Mouse (Mus musculus): Measurements from ENCODE around the gene Prune1. TPM values are rescaled to one million over a fixed set of nuclear protein-coding genes. Genes with fewer than 3 reads are reported as not detected.

Gene Prune1
- polyA plus RNA-seq, 1 experiment from 2014 or later: 21.2 TPM

GRCm38 (mm10) chr3:95256931-95257330, 24.9 kb downstream of the Prune1 start:
- ATAC-seq (ENCODE audit: insufficient read depth, low FRiP score): no peak
- H3K4me1 ChIP-seq (ENCODE audit: control insufficient read depth, insufficient read depth, low read length): no peaks in the 10 kb centered on the region
- no peaks in the 10 kb centered on the region for H3K27me3 ChIP-seq (ENCODE audit: control insufficient read depth, insufficient read depth, low read length)
- H3K36me3 ChIP-seq (ENCODE audit: control insufficient read depth, insufficient read depth, low read length): peaks cover 14% of the 10 kb centered on the region; the same call in 1 of the 2 replicates
- no peak overlapping the region for H3K4me3 ChIP-seq (replicated peaks; ENCODE audit: low read length)
- H3K9me3 ChIP-seq (replicated peaks; ENCODE audit: control insufficient read depth, low read length): no peaks in the 10 kb centered on the region
- H3K4me2 ChIP-seq (ENCODE audit: low read depth, low read length): no peak overlapping the region
- 85% methylated on average over 5 of the region's 5 CpGs for WGBS
- no peak overlapping the region for H3K9ac ChIP-seq (ENCODE audit: low read length)
- H3K27ac ChIP-seq (ENCODE audit: low read length): no peak overlapping the region

- Histone ChIP-seq H3K9ac (ENCODE audit: low read length) (peak within 1 kb of the TSS; percentile 58), H3K36me3 (ENCODE audit: control insufficient read depth, insufficient read depth, low read length) (peaks cover under 1% of the 10 kb centered on the region; the same call in 1 of the 2 replicates), H3K27ac (ENCODE audit: low read length) (peak within 1 kb of the TSS; percentile 77), H3K9me3 (replicated peaks; ENCODE audit: control insufficient read depth, low read length) (no peaks in the 10 kb centered on the region), H3K4me2 (ENCODE audit: low read depth, low read length) (peak within 1 kb of the TSS; percentile 34), H3K4me3 (replicated peaks; ENCODE audit: low read length) (peak within 1 kb of the TSS; percentile 32), H3K27me3 (ENCODE audit: control insufficient read depth, insufficient read depth, low read length) (no peaks in the 10 kb centered on the region), H3K4me1 (ENCODE audit: control insufficient read depth, insufficient read depth, low read length) (no peaks in the 10 kb centered on the region)
- WGBS: 41% methylated on average over 7 of the region's 7 CpGs
- peak; percentile 71; the same call in 1 of the 2 replicates for ATAC-seq (ENCODE audit: insufficient read depth, low FRiP score)
Measured at GRCm38 (mm10) chr3:95250783-95251424, 31.0 kb downstream of the Prune1 start, which contains the start of gene Bnipl. TSS of gene Bnipl (minus strand) at chr3:95251193.

GRCm38 (mm10) chr3:95250361-95250760, 31.5 kb downstream of the Prune1 start:
- peak overlapping the region; percentile 77 for H3K27ac ChIP-seq (ENCODE audit: low read length)
- no peaks in the 10 kb centered on the region for H3K36me3 ChIP-seq (ENCODE audit: control insufficient read depth, insufficient read depth, low read length)
- WGBS: 76% methylated on average over 5 of the region's 5 CpGs
- 0 out of 2 replicates have a peak, but pooled peaks have one; percentile 13 for ATAC-seq (ENCODE audit: insufficient read depth, low FRiP score)
- no peaks in the 10 kb centered on the region for H3K4me1 ChIP-seq (ENCODE audit: control insufficient read depth, insufficient read depth, low read length)
- peak overlapping the region; percentile 34 for H3K4me2 ChIP-seq (ENCODE audit: low read depth, low read length)
- no peaks in the 10 kb centered on the region for H3K9me3 ChIP-seq (replicated peaks; ENCODE audit: control insufficient read depth, low read length)
- H3K4me3 ChIP-seq (replicated peaks; ENCODE audit: low read length): peak overlapping the region; percentile 32
- H3K27me3 ChIP-seq (ENCODE audit: control insufficient read depth, insufficient read depth, low read length): no peaks in the 10 kb centered on the region
- peak overlapping the region; percentile 58 for H3K9ac ChIP-seq (ENCODE audit: low read length)

GRCm38 (mm10) chr3:95247660-95248336, 34.1 kb downstream of the Prune1 start:
- no peak overlapping the region for H3K4me3 ChIP-seq (replicated peaks; ENCODE audit: low read length)
- no peak overlapping the region for H3K4me2 ChIP-seq (ENCODE audit: low read depth, low read length)
- no peaks in the 10 kb centered on the region for H3K9me3 ChIP-seq (replicated peaks; ENCODE audit: control insufficient read depth, low read length)
- no peaks in the 10 kb centered on the region for H3K27me3 ChIP-seq (ENCODE audit: control insufficient read depth, insufficient read depth, low read length)
- H3K4me1 ChIP-seq (ENCODE audit: control insufficient read depth, insufficient read depth, low read length): no peaks in the 10 kb centered on the region
- no peaks in the 10 kb centered on the region for H3K36me3 ChIP-seq (ENCODE audit: control insufficient read depth, insufficient read depth, low read length)
- WGBS: 59% methylated on average over 1 of the region's 1 CpGs
- no peak overlapping the region for H3K27ac ChIP-seq (ENCODE audit: low read length)
- ATAC-seq (ENCODE audit: insufficient read depth, low FRiP score): no peak
- H3K9ac ChIP-seq (ENCODE audit: low read length): no peak overlapping the region

- no peak overlapping the region for H3K4me3 ChIP-seq (replicated peaks; ENCODE audit: low read length)
- no peak for ATAC-seq (ENCODE audit: insufficient read depth, low FRiP score)
- no peak overlapping the region for H3K27ac ChIP-seq (ENCODE audit: low read length)
- H3K4me1 ChIP-seq (ENCODE audit: control insufficient read depth, insufficient read depth, low read length): no peaks in the 10 kb centered on the region
- no peaks in the 10 kb centered on the region for H3K27me3 ChIP-seq (ENCODE audit: control insufficient read depth, insufficient read depth, low read length)
- no peaks in the 10 kb centered on the region for H3K36me3 ChIP-seq (ENCODE audit: control insufficient read depth, insufficient read depth, low read length)
- no peak overlapping the region for H3K9ac ChIP-seq (ENCODE audit: low read length)
- H3K4me2 ChIP-seq (ENCODE audit: low read depth, low read length): no peak overlapping the region
- 75% methylated on average over 5 of the region's 5 CpGs for WGBS
- no peaks in the 10 kb centered on the region for H3K9me3 ChIP-seq (replicated peaks; ENCODE audit: control insufficient read depth, low read length)
Measured at GRCm38 (mm10) chr3:95246465-95247231, 35.2 kb downstream of the Prune1 start.

- Histone ChIP-seq H3K27me3 (ENCODE audit: control insufficient read depth, insufficient read depth, low read length) (no peaks in the 10 kb centered on the region), H3K9ac (ENCODE audit: low read length) (no peak overlapping the region), H3K4me1 (ENCODE audit: control insufficient read depth, insufficient read depth, low read length) (no peaks in the 10 kb centered on the region), H3K4me2 (ENCODE audit: low read depth, low read length) (no peak overlapping the region), H3K27ac (ENCODE audit: low read length) (no peak overlapping the region), H3K4me3 (replicated peaks; ENCODE audit: low read length) (no peak overlapping the region), H3K9me3 (replicated peaks; ENCODE audit: control insufficient read depth, low read length) (no peaks in the 10 kb centered on the region), H3K36me3 (ENCODE audit: control insufficient read depth, insufficient read depth, low read length) (0 out of 2 replicates have a peak, but pooled peaks cover 4% of the 10 kb centered on the region)
- 76% methylated on average over 2 of the region's 2 CpGs for WGBS
- no peak for ATAC-seq (ENCODE audit: insufficient read depth, low FRiP score)
Measured at GRCm38 (mm10) chr3:95243086-95243485, 38.8 kb downstream of the Prune1 start.

GRCm38 (mm10) chr3:95241498-95241897, 40.4 kb downstream of the Prune1 start, which contains the start of gene Gm128:
TSS of gene Gm128 (minus strand) at chr3:95241598.
- WGBS: 81% methylated on average over 7 of the region's 7 CpGs
- Histone ChIP-seq H3K9me3 (replicated peaks; ENCODE audit: control insufficient read depth, low read length) (no peaks in the 10 kb centered on the region), H3K4me1 (ENCODE audit: control insufficient read depth, insufficient read depth, low read length) (no peaks in the 10 kb centered on the region), H3K9ac (ENCODE audit: low read length) (no peak within 1 kb of the TSS), H3K27ac (ENCODE audit: low read length) (no peak within 1 kb of the TSS), H3K27me3 (ENCODE audit: control insufficient read depth, insufficient read depth, low read length) (no peaks in the 10 kb centered on the region), H3K36me3 (ENCODE audit: control insufficient read depth, insufficient read depth, low read length) (peaks cover 5% of the 10 kb centered on the region; the same call in 1 of the 2 replicates), H3K4me2 (ENCODE audit: low read depth, low read length) (no peak within 1 kb of the TSS), H3K4me3 (replicated peaks; ENCODE audit: low read length) (no peak within 1 kb of the TSS)
- ATAC-seq (ENCODE audit: insufficient read depth, low FRiP score): no peak

GRCm38 (mm10) chr3:95240900-95241299, 41.0 kb downstream of the Prune1 start:
- no peaks in the 10 kb centered on the region for H3K27me3 ChIP-seq (ENCODE audit: control insufficient read depth, insufficient read depth, low read length)
- no peak overlapping the region for H3K4me3 ChIP-seq (replicated peaks; ENCODE audit: low read length)
- no peaks in the 10 kb centered on the region for H3K9me3 ChIP-seq (replicated peaks; ENCODE audit: control insufficient read depth, low read length)
- H3K4me2 ChIP-seq (ENCODE audit: low read depth, low read length): no peak overlapping the region
- no peak for ATAC-seq (ENCODE audit: insufficient read depth, low FRiP score)
- no peak overlapping the region for H3K27ac ChIP-seq (ENCODE audit: low read length)
- no peak overlapping the region for H3K9ac ChIP-seq (ENCODE audit: low read length)
- H3K36me3 ChIP-seq (ENCODE audit: control insufficient read depth, insufficient read depth, low read length): peaks cover 10% of the 10 kb centered on the region; the same call in 1 of the 2 replicates
- no peaks in the 10 kb centered on the region for H3K4me1 ChIP-seq (ENCODE audit: control insufficient read depth, insufficient read depth, low read length)
- WGBS: 35% methylated on average over 17 of the region's 17 CpGs

- Histone ChIP-seq H3K9me3 (replicated peaks; ENCODE audit: control insufficient read depth, low read length) (no peaks in the 10 kb centered on the region), H3K27ac (ENCODE audit: low read length) (no peak overlapping the region), H3K4me1 (ENCODE audit: control insufficient read depth, insufficient read depth, low read length) (no peaks in the 10 kb centered on the region), H3K4me3 (replicated peaks; ENCODE audit: low read length) (no peak overlapping the region), H3K27me3 (ENCODE audit: control insufficient read depth, insufficient read depth, low read length) (no peaks in the 10 kb centered on the region), H3K9ac (ENCODE audit: low read length) (no peak overlapping the region), H3K36me3 (ENCODE audit: control insufficient read depth, insufficient read depth, low read length) (peaks cover 17% of the 10 kb centered on the region), H3K4me2 (ENCODE audit: low read depth, low read length) (no peak overlapping the region)
- ATAC-seq (ENCODE audit: insufficient read depth, low FRiP score): no peak
- WGBS: 84% methylated on average over 12 of the region's 12 CpGs
Measured at GRCm38 (mm10) chr3:95239971-95240370, 41.9 kb downstream of the Prune1 start.

All from stomach, embryonic 16.5 days (tissue).